Mouse (Mus musculus): Measurements from ENCODE around the gene Lysmd1.

- TF ChIP-seq GATA1 (IDR thresholded peaks at IDR 0.05; ENCODE audit: borderline replicate concordance, low read length): no peak
- TF ChIP-seq FLI1 (IDR thresholded peaks at IDR 0.05; ENCODE audit: low read length): no peak
Measured at GRCm38 (mm10) chr3:95161041-95161551, 27.2 kb downstream of the Lysmd1 start.

Measured in megakaryocyte, embryonic 14.5 days (primary cell).